Mouse (Mus musculus) brain, embryonic 18.5 days (tissue): ENCODE measurements around the gene Chat.
"Not testable (repeated sequence)": the region's sequence is repeated elsewhere in the genome, so short reads cannot be mapped to it uniquely, and the experiment has no call there.

Source experiments
- DNase-seq: peaks from one replicate; pipeline ENCODE4 v3.0.0-alpha.2; 2012; ENCODE audit warnings: low read depth, low spot score

Chat gene

GRCm38 (mm10) chr14:32463211-32464040, 2.4 kb downstream of the Chat start:
- no peak for DNase-seq

DNA sequence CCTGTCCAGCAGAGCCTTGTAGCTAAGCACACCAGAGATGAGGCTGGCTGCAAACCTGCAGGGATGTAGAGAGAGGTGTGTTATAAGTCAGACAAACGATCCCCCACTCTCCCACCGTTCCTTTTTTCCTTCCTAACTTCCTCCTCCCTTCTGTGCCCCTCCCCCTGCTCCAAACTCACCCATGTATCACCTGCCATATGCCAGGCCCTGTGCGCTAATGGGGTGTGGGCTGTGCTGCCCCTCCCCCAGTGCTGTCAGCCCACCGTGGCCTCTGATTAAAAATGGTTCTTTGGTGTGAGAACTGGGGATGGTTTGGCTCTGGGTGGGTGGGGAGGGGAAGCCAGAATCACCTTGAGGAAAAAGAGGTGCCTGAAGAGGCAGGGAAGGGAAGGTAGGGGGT, 13.2 kb downstream of the Chat start:
- no peak for DNase-seq

DNA sequence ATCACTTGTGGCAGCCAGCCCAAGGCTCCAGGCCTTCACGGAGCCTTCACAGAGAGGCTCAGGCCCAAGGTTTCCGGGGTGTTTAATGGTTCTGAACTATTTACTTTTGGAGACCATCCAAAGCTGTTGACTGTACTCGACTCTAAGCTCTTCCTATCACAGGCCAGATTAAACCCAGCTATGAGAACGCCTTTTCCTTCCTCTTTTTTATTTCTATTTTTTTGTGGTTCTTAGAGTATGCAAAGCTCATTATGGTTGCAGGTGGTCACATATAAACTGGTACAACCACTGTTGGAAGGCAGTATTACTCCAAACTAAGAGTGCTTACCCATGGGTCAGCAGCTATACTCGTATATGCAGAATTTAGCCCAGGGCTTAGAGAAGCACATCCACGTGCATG, 18.8 kb downstream of the Chat start:
- DNase-seq: no peak

- no peak for DNase-seq
These were observed 22.3 kb downstream of the Chat start for GRCm38 (mm10) chr14:32443446-32443845.

DNA sequence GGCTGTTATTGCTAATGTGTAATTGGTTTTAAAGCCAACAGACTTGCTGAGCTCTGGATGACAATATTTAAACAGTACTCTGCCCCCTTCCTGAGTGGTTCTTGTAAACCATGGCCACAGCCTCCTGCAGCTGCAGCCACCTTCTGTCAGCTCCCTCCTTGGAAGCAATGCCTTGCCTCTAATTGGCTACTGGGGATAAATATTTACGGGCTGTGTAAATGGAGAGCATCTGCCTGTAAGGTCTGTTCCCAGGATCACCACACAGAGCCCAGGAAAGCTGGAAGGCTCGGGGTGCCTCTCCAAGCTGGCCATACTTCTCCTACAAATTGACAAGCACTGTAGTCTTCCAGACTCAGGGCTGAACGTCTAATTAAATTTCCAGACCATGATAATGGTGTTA, 26.0 kb downstream of the Chat start:
- peak; percentile 28 for DNase-seq

DNA sequence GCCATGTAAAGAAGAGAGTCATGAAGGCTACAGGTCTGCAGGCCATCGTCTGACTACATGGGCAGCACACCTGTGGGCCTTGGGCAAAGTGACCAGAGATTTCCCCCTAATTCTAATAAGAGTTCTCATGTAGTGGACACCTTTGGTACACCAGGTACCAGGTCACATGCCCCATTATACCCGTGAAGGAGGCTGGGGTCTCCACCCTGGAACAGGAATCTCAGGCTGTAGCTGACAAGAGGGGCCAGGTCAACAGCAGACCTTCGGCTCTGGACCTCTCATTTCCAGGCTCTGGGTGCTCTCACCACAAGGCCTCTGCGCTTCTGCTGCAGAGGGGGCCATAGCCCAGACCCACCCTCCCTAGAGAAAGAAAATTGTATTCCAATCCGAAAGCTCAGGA, 26.5 kb downstream of the Chat start:
- DNase-seq: no peak

GRCm38 (mm10) chr14:32437352-32437793, 28.4 kb downstream of the Chat start:
- no peak for DNase-seq

GRCm38 (mm10) chr14:32429030-32429602, 36.7 kb downstream of the Chat start:
- DNase-seq: no peak

- DNase-seq: peak; percentile 39
These were observed 41.8 kb downstream of the Chat start for GRCm38 (mm10) chr14:32423946-32424345.

GRCm38 (mm10) chr14:32418747-32419146, 47.0 kb downstream of the Chat start:
- DNase-seq: no peak

- DNase-seq: no peak
These were observed 53.7 kb downstream of the Chat start for GRCm38 (mm10) chr14:32412075-32412474.

DNA sequence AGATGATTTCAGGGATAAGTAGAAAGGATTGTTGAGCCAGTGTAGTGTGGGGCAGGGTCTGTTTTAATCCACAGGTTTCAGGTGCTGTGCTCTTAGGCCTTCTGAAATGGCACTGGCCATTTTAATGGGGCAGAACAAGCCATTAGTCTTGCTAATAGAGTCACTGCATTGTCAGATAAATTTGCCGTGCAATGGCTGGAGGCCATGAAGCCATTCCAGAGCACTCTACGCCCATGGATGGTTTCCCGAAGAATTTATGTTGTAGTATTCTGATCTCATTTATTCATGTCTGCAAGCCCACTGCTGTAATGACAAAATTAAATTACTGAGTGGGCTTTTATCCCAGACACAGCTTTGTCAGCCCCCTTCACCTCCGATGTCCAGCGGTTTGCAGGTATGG, 55.7 kb downstream of the Chat start:
- DNase-seq: no peak

DNA sequence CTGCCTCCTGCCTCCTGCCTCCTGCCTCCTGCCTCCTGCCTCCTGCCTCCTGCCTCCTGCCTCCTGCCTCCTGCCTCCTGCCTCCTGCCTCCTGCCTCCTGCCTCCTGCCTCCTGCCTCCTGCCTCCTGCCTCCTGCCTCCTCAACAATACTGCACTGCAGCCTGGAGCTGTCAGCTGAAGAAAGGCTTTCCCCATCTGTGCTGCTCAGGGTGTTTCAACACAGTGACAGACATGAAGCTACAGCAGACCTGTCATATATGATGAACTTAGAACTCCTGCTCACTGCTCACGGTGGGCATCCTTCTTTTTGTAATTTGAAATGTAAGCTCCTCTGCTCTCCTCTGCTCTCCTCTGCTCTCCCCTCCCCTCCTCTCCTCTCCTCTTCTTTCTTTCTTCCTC, 60.4 kb downstream of the Chat start:
- DNase-seq: not testable (repeated sequence)

DNA sequence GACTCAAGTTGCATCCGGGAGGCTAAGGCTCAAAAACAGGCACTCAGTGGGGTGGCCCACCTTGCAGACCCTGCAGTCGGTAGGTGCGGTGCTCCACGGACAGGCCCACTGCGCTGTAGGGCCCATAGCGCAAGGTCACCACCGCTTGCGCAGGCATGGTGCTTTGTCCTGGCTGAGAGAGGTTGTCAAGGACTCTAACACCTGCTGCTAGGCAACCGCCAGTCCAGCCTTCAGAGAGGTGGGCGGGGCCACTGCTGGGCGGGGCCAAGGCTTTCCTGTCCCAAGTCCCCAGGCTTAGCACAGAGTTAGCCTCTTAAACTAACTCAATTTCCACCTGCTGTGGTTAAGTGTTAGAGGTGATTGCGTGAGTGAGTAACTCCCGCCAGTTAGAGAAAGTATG, 77.6 kb downstream of the Chat start, which contains the start of gene 1700024G13Rik:
1700024G13Rik (minus strand) TSS at position 196 of the 400 bp plus-strand sequence.
- DNase-seq: no peak

DNA sequence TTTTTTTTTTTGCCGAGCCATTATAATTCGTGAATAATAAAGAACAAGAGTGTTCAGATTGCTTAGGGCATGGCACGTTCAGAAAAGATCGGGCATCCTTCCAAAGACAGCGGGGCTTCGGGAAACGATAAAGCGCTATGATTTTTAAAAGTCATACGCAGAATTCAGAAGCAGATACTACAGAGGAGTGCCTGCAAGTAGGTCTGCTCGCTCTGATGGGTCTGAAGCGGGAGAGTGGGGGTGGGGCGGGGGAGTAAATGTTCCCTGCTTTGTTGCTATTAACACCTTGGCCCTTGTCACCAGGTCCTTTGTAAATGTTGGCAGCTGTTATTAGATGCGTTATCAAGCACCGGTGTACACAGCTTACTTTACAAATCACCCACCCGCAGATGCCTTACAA, 84.2 kb downstream of the Chat start:
- DNase-seq: peak; percentile 22

DNA sequence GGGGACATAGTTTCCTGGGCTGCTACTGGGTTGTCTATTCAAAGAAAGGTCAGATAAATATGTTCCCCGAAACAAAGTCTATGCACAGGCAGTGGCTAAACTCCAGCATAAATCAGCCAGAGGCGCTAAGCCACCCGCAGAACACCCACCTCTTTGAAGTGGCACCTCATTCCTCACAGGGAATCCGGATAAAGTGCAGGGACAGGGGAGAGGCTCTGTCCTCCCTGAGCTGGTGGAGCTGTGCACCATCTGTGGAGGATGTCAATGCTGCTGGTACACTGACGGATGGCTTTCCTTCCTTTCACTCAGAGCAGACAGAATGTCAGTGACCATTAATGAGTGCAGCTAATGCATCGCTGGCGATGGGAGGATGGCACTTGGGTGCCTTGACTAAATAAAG, 84.7 kb downstream of the Chat start:
- no peak for DNase-seq

GRCm38 (mm10) chr14:32380099-32380480, 85.7 kb downstream of the Chat start:
- no peak for DNase-seq

- no peak for DNase-seq
These were observed 86.2 kb downstream of the Chat start for GRCm38 (mm10) chr14:32379395-32380098.

- DNase-seq: no peak
These were observed 93.3 kb downstream of the Chat start for GRCm38 (mm10) chr14:32372510-32372909.

DNA sequence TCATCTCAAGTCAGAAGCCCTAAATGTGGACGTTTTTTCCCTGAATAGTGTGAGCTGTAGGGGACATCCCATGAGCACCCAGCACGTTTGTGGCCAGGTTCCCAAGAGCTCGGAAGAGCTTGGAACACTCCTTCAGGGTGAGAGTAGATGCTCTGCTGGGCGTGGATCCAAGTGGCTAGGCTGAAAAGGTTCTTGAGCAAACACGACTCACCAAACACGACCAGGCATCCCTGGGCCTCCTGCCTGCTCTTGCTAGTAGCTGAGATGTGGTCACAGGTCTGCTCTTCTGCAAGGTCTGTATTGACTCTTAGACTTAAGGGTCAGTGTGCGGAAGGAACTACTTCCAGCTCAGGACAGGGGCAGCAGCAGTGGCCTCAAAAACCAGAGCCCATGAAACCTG, 96.0 kb downstream of the Chat start:
- no peak for DNase-seq

- DNase-seq: no peak
These were observed 101.4 kb downstream of the Chat start for GRCm38 (mm10) chr14:32364359-32364758.
